Mouse (Mus musculus) G1E (cell line): ENCODE measurements around the gene Echdc3.

Source experiments
- CTCF ChIP-seq: IDR thresholded peaks from 2 replicates; pipeline ENCODE4 v1.5.1; 2012; ENCODE audit warnings: low read depth, low read length, inconsistent platforms, mixed read lengths
- GATA1 ChIP-seq: IDR thresholded peaks from 2 replicates; pipeline ENCODE4 v1.6.1; 2012; ENCODE audit warnings: borderline replicate concordance, low read length, inconsistent platforms, mixed read lengths
- GATA2 ChIP-seq: IDR thresholded peaks from 2 replicates; pipeline ENCODE4 v1.6.1; 2012; ENCODE audit warnings: low read depth, low read length, inconsistent platforms, borderline replicate concordance
- POLR2AphosphoS5 ChIP-seq: IDR thresholded peaks from 2 replicates; pipeline ENCODE4 v1.6.1; 2012; ENCODE audit warnings: low read depth, low read length, inconsistent platforms; ENCODE audit not compliant: insufficient replicate concordance

DNA sequence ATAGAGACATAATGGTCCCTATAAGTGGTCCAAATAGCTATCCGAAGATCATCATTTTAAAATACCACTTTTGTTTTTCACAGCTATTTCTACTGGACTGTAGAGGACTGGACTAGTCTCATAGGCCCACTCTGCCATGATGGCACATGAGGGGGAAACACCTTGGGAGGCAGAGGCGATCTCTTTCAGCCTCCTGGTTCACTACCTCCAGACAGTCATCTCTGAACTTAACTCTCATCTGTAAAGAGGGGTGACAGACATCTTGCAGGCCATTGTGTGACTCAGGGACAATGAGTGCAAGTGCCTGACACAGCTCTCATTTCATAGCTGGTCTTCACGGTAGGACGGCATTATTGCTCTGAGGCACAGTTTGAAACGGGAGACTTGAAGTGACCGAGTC is 2.0 kb downstream of the Echdc3 start:
- no peak for TF ChIP-seq CTCF
- no peak for TF ChIP-seq GATA1
- no peak for TF ChIP-seq GATA2
- no peak for TF ChIP-seq POLR2AphosphoS5
